Comparison of ENCODE assay signal across 10 mouse cellular contexts in genomic region chr11:79644717-79645191, GRCm38 (mm10). TPM values are rescaled to one million over a fixed set of nuclear protein-coding genes. Genes with fewer than 3 reads are reported as not detected.
DNase-seq lines count a peak whose midpoint lies in the region; ATAC-seq and TF ChIP-seq lines count a peak whose summit lies in the region.
"Had no signal": no experiment of that assay in that cellular context is flagged by ENCODE, and none has a peak within 500 bp of the region (broad histone marks: within the 10 kb centered on the region; RNA-seq: fewer than 3 reads in every experiment).

No protein-coding gene starts in this region.

- no peak overlapping the region for H3K4me2 ChIP-seq in hindbrain, embryonic 15.5 days
- H3K4me2 ChIP-seq in hindbrain, embryonic 12.5 days (replicated peaks): no peak overlapping the region
- H3K4me2 ChIP-seq in forebrain, embryonic 13.5 days: no peak overlapping the region
- no peak overlapping the region for H3K4me2 ChIP-seq in limb, embryonic 14.5 days (replicated peaks; ENCODE audit: low read depth, low read length, severe bottlenecking)

- H3K27me3 ChIP-seq in hindbrain, embryonic 15.5 days: no peaks in the 10 kb centered on the region
- H3K27me3 ChIP-seq in hindbrain, embryonic 12.5 days: peaks cover 4% of the 10 kb centered on the region; the same call in 1 of the 2 replicates
- H3K27me3 ChIP-seq in forebrain, embryonic 13.5 days: no peaks in the 10 kb centered on the region
- no peaks in the 10 kb centered on the region for H3K27me3 ChIP-seq in limb, embryonic 14.5 days (ENCODE audit: control insufficient read depth, insufficient read depth, low read length)

- whole genome bisulfite sequencing in hindbrain, embryonic 15.5 days: 37% methylated on average over 8 of the region's 8 CpGs
- 42% methylated on average over 8 of the region's 8 CpGs for WGBS in hindbrain, embryonic 12.5 days
- WGBS in forebrain, embryonic 13.5 days: 48% methylated on average over 8 of the region's 8 CpGs
- WGBS in limb, embryonic 14.5 days: 41% methylated on average over 8 of the region's 8 CpGs

- no peaks in the 10 kb centered on the region for H3K36me3 ChIP-seq in hindbrain, embryonic 15.5 days
- H3K36me3 ChIP-seq in hindbrain, embryonic 12.5 days: no peaks in the 10 kb centered on the region
- no peaks in the 10 kb centered on the region for H3K36me3 ChIP-seq in forebrain, embryonic 13.5 days (ENCODE audit: poor library complexity, severe bottlenecking)
- no peaks in the 10 kb centered on the region for H3K36me3 ChIP-seq in limb, embryonic 14.5 days (ENCODE audit: control insufficient read depth, insufficient read depth, low read length)

- no peak for ATAC-seq in hindbrain, embryonic 15.5 days (ENCODE audit: low FRiP score, low read depth)
- ATAC-seq in hindbrain, embryonic 12.5 days (ENCODE audit: low FRiP score): no peak
- no peak for ATAC-seq in forebrain, embryonic 13.5 days
- ATAC-seq in limb, embryonic 14.5 days (ENCODE audit: low FRiP score, low read depth): no peak
- no peak for ATAC-seq in erythroid progenitor cell, adult 5-6 weeks (replicated peaks; ENCODE audit: low FRiP score, poor library complexity, severe bottlenecking)

- no peak for TF ChIP-seq POLR2A in limb, embryonic 14.5 days (IDR thresholded peaks at IDR 0.05; ENCODE audit: borderline replicate concordance, extremely low read depth, insufficient read depth, insufficient read length)

- H3K4me1 ChIP-seq in hindbrain, embryonic 15.5 days (replicated peaks): peaks cover 39% of the 10 kb centered on the region
- peaks cover 76% of the 10 kb centered on the region for H3K4me1 ChIP-seq in hindbrain, embryonic 12.5 days
- H3K4me1 ChIP-seq in forebrain, embryonic 13.5 days: peaks cover 70% of the 10 kb centered on the region
- peaks cover 58% of the 10 kb centered on the region for H3K4me1 ChIP-seq in limb, embryonic 14.5 days (ENCODE audit: control insufficient read depth, insufficient read depth, low read length)

- H3K9me3 ChIP-seq in hindbrain, embryonic 15.5 days: no peaks in the 10 kb centered on the region
- H3K9me3 ChIP-seq in hindbrain, embryonic 12.5 days (replicated peaks): no peaks in the 10 kb centered on the region
- no peaks in the 10 kb centered on the region for H3K9me3 ChIP-seq in forebrain, embryonic 13.5 days (replicated peaks)
- H3K9me3 ChIP-seq in limb, embryonic 14.5 days (ENCODE audit: control insufficient read depth, low read length): no peaks in the 10 kb centered on the region

- peak overlapping the region; percentile 11; the same call in 1 of the 2 replicates for H3K27ac ChIP-seq in hindbrain, embryonic 15.5 days (replicated peaks)
- no peak overlapping the region for H3K27ac ChIP-seq in hindbrain, embryonic 12.5 days
- 0 out of 2 replicates have a peak overlapping the region, but pooled peaks have one; percentile 25 for H3K27ac ChIP-seq in forebrain, embryonic 13.5 days
- H3K27ac ChIP-seq in limb, embryonic 14.5 days (replicated peaks; ENCODE audit: low read depth, low read length): no peak overlapping the region

- H3K9ac ChIP-seq in hindbrain, embryonic 15.5 days: no peak overlapping the region
- no peak overlapping the region for H3K9ac ChIP-seq in hindbrain, embryonic 12.5 days
- H3K9ac ChIP-seq in forebrain, embryonic 13.5 days: no peak overlapping the region; the same call in 1 of the 2 replicates
- H3K9ac ChIP-seq in limb, embryonic 14.5 days (ENCODE audit: low read depth, low read length, severe bottlenecking): peak overlapping the region; percentile 34; the same call in 1 of the 2 replicates

- DNase-seq in heart, postnatal 4 days: peak; percentile 54
- DNase-seq in limb, embryonic 14.5 days (ENCODE audit: low spot score): no peak
- DNase-seq in layer of hippocampus, adult 18-20 months (ENCODE audit: low spot score in 2 of 2): no peak
- DNase-seq in thymus, postnatal 36 days: no peak
- DNase-seq: retina, postnatal 1 day; thymus, postnatal 14 days had no signal

- H3K4me3 ChIP-seq in hindbrain, embryonic 15.5 days: no peak overlapping the region
- no peak overlapping the region for H3K4me3 ChIP-seq in hindbrain, embryonic 12.5 days
- no peak overlapping the region for H3K4me3 ChIP-seq in forebrain, embryonic 13.5 days
- H3K4me3 ChIP-seq in limb, embryonic 14.5 days (replicated peaks; ENCODE audit: low read length): no peak overlapping the region

RNA-seq across cellular contexts. Expression of gene Rab11fip4, which starts 53.7 kb away (rescaled TPM):
- 24.7 and 28.9 TPM in 2 replicates for polyA plus RNA-seq in hindbrain, embryonic 15.5 days (2015; fragmentation: Nextera tagmentation; extraction: Ambion mirVana)
- polyA plus RNA-seq in hindbrain, embryonic 12.5 days (2016; fragmentation: Nextera tagmentation; extraction: Ambion mirVana): 28.3 and 28.5 TPM in 2 replicates
- 16.2 and 19.2 TPM in 2 replicates for polyA plus RNA-seq in forebrain, embryonic 13.5 days (2015; fragmentation: Nextera tagmentation; extraction: Ambion mirVana)
- under 1 TPM; 0.07 to 0.14 TPM for total RNA-seq in heart, postnatal 4 days (2021)
- 16.4 and 23.3 TPM in 2 replicates for polyA plus RNA-seq in limb, embryonic 14.5 days (2012; rRNA removed)
- polyA plus RNA-seq in limb, embryonic 14.5 days (2014; fragmentation: Nextera tagmentation; extraction: Ambion mirVana): 7.4 and 8.4 TPM in 2 replicates
- total RNA-seq in erythroid progenitor cell, adult 5-6 weeks (2015; ENCODE audit: low replicate concordance): 0.36 and 0.42 TPM in 2 replicates
- 0.23 and 0.51 TPM in 2 replicates for total RNA-seq in erythroid progenitor cell, adult 5-6 weeks (2017; ENCODE audit: low replicate concordance)
- total RNA-seq in layer of hippocampus, adult 18-20 months (2021): 100 to 1,000 TPM; 171 to 175 TPM

Comparison
In these comparisons a context has a peak if more than half of its experiments do, and no peak if none do; other contexts are left out.
1. H3K27ac ChIP-seq: peak in hindbrain, embryonic 15.5 days (single experiment) and forebrain, embryonic 13.5 days (single experiment); none in hindbrain, embryonic 12.5 days (single experiment) and limb, embryonic 14.5 days (single experiment).